14 mouse cellular contexts compared by ENCODE assay signal in the genomic region with DNA sequence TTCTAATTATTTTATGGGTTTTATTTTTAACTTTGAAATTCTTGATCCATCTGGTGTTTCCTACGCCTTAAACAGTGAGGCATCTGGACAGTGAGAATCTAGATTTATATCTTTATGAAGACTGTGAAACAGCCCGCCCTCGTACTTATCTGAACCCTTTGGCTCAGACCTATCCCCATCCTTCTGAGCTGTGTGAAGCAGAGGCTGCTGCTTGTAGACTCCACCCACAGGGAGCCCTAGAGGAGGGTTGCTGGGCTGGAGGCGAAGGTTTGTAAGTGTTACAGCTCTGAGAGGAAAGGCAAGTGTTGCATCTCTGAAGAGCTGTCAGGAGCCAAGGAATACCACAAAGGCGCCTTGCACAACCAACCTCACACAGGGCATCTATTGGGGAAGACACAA. TPM values are rescaled to one million over a fixed set of nuclear protein-coding genes. Genes with fewer than 3 reads are reported as not detected.
DNase-seq lines count a peak whose midpoint lies in the region; TF ChIP-seq lines count a peak whose summit lies in the region.
"Had no signal": no experiment of that assay in that cellular context is flagged by ENCODE, and none has a peak within 500 bp of the region (broad histone marks: within the 10 kb centered on the region; RNA-seq: fewer than 3 reads in every experiment).

No protein-coding gene starts in this region.

- intact Hi-C loops in left cerebral cortex, postnatal 14 days (cut with DNase I) = no loop called here

- peak overlapping the region; percentile 68 for H3K4me2 ChIP-seq in myocyte (ENCODE audit: low read depth)
- H3K4me2 ChIP-seq: intestine, embryonic 15.5 days; neural tube, embryonic 12.5 days had no signal

- TF ChIP-seq POLR2A in brain, embryonic 14.5 days (IDR thresholded peaks at IDR 0.05; ENCODE audit: borderline replicate concordance, extremely low read depth, insufficient read depth, insufficient read length, poor library complexity, severe bottlenecking) = no peak
- no peak for TF ChIP-seq POLR2A in myocyte (IDR thresholded peaks at IDR 0.05; ENCODE audit: insufficient read length, low read depth)

- H3K4me3 ChIP-seq in myocyte = no peak overlapping the region
- H3K4me3 ChIP-seq: intestine, embryonic 15.5 days; midbrain, embryonic 10.5 days; neural tube, embryonic 12.5 days had no signal

- peak; percentile 16 to 60 for DNase-seq in layer of hippocampus, adult 18-20 months (ENCODE audit: low spot score in 2 of 2)
- DNase-seq in layer of hippocampus, postnatal 25 days (ENCODE audit: extremely low spot score in 1 of 2, low spot score in 1 of 2) = no peak
- DNase-seq in brain, embryonic 14.5 days (ENCODE audit: low read depth) = peak; percentile 17
- DNase-seq in left cerebral cortex, postnatal 14 days (ENCODE audit: low spot score in 2 of 2) = peak; percentile 44 to 53
- DNase-seq in ovary, postnatal 36 days (ENCODE audit: low spot score) = no peak
- no peak for DNase-seq in cerebellum, postnatal 4 days (ENCODE audit: low spot score in 2 of 2)
- DNase-seq: cerebellum, postnatal 10 days; heart, adult 11 months; heart, postnatal 36 days; lung, adult 2 months had no signal

- H3ac ChIP-seq in myocyte (ENCODE audit: control insufficient read depth, insufficient read length) = no peak overlapping the region

- H3K36me3 ChIP-seq in myocyte (ENCODE audit: control insufficient read depth, insufficient read depth) = no peaks in the 10 kb centered on the region
- H3K36me3 ChIP-seq: intestine, embryonic 15.5 days; midbrain, embryonic 10.5 days; neural tube, embryonic 12.5 days had no signal

- TF ChIP-seq CTCF in brain, embryonic 14.5 days (IDR thresholded peaks at IDR 0.05; ENCODE audit: borderline replicate concordance, extremely low read depth, insufficient read depth, insufficient read length) = no peak

- no peaks in the 10 kb centered on the region for H3K27me3 ChIP-seq in myocyte (ENCODE audit: control insufficient read depth, insufficient read depth, insufficient read length)
- H3K27me3 ChIP-seq: intestine, embryonic 15.5 days; neural tube, embryonic 12.5 days had no signal

- no peaks in the 10 kb centered on the region for H3K79me2 ChIP-seq in myocyte (ENCODE audit: control insufficient read depth, insufficient read depth)

TF ChIP-seq in myocyte, 11 proteins besides CTCF, POLR2A, EP300 and RAD21:
- no peak for TF ChIP-seq SRF (IDR thresholded peaks at IDR 0.05; ENCODE audit: control insufficient read depth, insufficient read length, low read depth)
- no peak for TF ChIP-seq TCF12 (IDR thresholded peaks at IDR 0.05; ENCODE audit: insufficient read depth, poor library complexity, severe bottlenecking)
- TF ChIP-seq REST (IDR thresholded peaks at IDR 0.05; ENCODE audit: insufficient read depth, insufficient read length) = no peak
- TF ChIP-seq TCF3 (IDR thresholded peaks at IDR 0.05; ENCODE audit: insufficient read length, low read depth) = no peak
- no peak for TF ChIP-seq MAX (IDR thresholded peaks at IDR 0.05; ENCODE audit: low read depth)
- TF ChIP-seq CEBPB (IDR thresholded peaks at IDR 0.05; ENCODE audit: insufficient read depth, poor library complexity, severe bottlenecking) = no peak
- TF ChIP-seq POLR2AphosphoS2 (IDR thresholded peaks at IDR 0.05; ENCODE audit: insufficient read length, low read depth) = no peak
- TF ChIP-seq MYOD1 (IDR thresholded peaks at IDR 0.05; ENCODE audit: control insufficient read depth in 1 of 3, insufficient read length in 2 of 3, low read depth in 2 of 3) = no peak
- no peak for TF ChIP-seq E2F4 (IDR thresholded peaks at IDR 0.05; ENCODE audit: insufficient read depth)
- no peak for TF ChIP-seq USF1 (IDR thresholded peaks at IDR 0.05; ENCODE audit: low read depth)

RNA-seq across cellular contexts. Expression of gene Sbk1, which starts 35.6 kb away (rescaled TPM):
- 10 to 100 TPM; 81.0 to 86.8 TPM for total RNA-seq in layer of hippocampus, adult 18-20 months (2021)
- 10 to 100 TPM; 98.2 to 99.0 TPM for total RNA-seq in layer of hippocampus, postnatal 25 days (2021)
- polyA plus RNA-seq in brain, embryonic 14.5 days (2012; rRNA removed) = 423 and 518 TPM in 2 replicates
- total RNA-seq in left cerebral cortex, postnatal 14 days (2021) = 10 to 100 TPM; 94.8 to 95.4 TPM
- polyA plus RNA-seq in myocyte (2012; fragmentation: generic; extraction: Trizol) = 16.1 TPM

RNA-seq across cellular contexts. Expression of gene Xpo6, which starts 36.5 kb away (rescaled TPM):
- 10 to 100 TPM; 91.2 to 92.6 TPM for total RNA-seq in layer of hippocampus, adult 18-20 months (2021)
- total RNA-seq in layer of hippocampus, postnatal 25 days (2021) = 10 to 100 TPM; 90.6 to 96.2 TPM
- polyA plus RNA-seq in brain, embryonic 14.5 days (2012; rRNA removed) = 226 and 237 TPM in 2 replicates
- 100 to 1,000 TPM in 1 of 2 experiments, 10 to 100 TPM in 1; 97.8 to 106 TPM for total RNA-seq in left cerebral cortex, postnatal 14 days (2021)
- 36.4 TPM for polyA plus RNA-seq in myocyte (2012; fragmentation: generic; extraction: Trizol)

Comparison
In these comparisons a context has a peak if more than half of its experiments do, and no peak if none do; other contexts are left out.
1. DNase-seq: peak in layer of hippocampus, adult 18-20 months (2 of 2), brain, embryonic 14.5 days (single experiment) and left cerebral cortex, postnatal 14 days (2 of 2); none in layer of hippocampus, postnatal 25 days (0 of 2), ovary, postnatal 36 days (single experiment) and cerebellum, postnatal 4 days (0 of 2).